Mouse (Mus musculus) cerebellum, adult (tissue): ENCODE data around the gene Zdhhc23.
A peak's percentile ranks its signal among the peaks of the same experiment; 100 is the strongest.

Experiments
- ATAC-seq: cut with Nextera tagmentation; 2 replicates; pipeline ENCODE4 v1.9.2; 2017; ENCODE audit warnings: mild to moderate bottlenecking, moderate library complexity, mixed read lengths; ENCODE audit not compliant: insufficient number of reproducible peaks, low FRiP score, low TSS enrichment

Gene Zdhhc23

DNA sequence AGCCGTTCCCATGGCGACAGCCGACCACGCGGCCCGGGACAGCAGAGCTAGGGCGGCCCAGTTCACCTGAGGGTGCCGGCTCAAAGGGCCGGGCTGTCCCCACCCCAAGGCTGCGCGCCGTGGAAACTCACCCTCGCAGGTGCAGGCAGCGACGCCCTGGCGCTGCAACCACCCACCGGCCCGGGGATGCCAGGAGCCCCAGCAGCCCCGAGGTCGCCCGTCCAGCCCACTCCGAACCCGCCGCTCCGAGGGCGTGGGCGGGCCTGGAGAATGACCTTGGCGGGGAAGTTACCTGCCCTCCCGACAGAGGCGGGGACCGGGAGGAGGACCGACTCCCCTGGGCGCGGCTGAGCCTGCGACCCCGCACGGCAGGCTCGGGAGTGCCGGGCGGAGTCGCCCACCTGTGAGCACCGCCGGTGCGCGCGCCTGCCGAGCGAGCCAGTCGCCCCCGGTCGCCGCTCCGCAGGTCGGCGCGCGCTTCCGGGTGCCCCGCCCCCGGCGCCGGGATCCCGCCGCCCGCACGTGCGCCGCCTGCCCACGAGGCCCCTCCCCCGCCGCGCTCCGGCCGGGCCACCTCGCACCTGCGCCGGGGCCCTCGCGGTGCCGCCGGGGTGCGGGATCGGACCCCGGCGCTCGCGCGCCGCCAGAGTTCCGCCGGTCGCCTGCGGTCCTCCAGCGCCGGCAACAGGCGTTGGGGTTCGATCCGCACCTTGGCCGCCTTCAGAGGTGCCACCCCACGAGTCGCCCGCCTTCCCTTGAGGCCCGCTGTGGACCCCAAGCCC is at the start of gene Zdhhc23:
Gene Zdhhc23, minus strand, starts transcription at position 464 of the 782 bp plus-strand sequence.
- peak; percentile 53 for ATAC-seq

DNA sequence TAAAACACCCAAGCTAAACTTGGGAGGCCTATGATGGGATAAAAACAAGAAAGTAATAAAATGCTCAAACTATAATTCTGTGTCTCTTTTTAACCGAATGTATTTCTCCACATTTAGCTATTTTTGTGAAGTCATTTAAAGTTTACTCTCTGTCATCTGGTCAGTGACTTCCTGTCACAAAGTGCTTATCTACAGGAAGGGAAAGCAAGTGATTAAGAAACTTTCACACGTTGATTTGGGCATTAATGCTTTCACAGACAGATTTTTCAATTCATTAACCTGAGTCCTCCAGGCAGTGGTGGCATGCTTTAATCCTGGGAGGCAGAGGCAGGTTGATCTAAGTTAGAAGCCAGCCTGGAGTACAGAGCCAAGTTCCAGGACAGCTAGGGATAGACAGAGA is 49.7 kb upstream of the Zdhhc23 start:
- ATAC-seq, result no peak

DNA sequence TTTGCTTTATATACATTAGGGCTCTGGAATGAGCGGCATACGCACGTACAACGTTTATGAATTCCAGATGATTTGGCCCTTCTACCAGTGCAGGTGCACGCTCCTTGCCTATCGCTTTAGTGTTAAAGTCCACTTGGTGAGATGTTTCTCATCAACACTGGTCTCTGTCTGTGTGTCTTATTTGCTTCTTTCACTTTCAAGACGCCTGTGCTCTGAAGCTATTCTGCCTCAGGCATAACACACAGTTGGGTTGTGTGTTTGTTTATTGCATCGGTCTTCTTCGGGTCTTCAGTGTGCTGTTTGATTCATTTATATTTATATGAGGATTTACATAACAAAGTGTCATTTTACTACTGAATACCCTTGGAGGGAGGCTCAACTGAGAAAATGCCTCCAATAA is 47.2 kb upstream of the Zdhhc23 start:
- ATAC-seq, result no peak

DNA sequence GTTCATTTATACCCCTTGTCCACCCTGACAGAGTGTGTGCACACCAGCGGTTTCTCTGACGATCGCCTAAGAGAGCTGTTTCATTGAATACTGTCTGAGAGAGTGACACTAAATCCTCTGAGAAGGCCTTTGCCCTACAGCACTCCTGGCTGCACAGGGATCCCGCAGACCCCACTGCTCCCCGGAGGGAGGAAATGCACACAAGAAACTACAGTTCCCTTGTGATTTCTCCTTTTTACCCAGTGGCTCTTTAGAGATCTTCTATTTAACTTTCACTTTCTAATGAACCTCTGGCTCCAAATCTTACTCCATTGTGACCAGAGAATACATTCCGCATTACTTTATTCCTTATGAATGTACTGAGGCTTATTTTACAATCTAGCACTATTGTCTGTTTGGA is 46.6 kb upstream of the Zdhhc23 start:
- ATAC-seq, result no peak

DNA sequence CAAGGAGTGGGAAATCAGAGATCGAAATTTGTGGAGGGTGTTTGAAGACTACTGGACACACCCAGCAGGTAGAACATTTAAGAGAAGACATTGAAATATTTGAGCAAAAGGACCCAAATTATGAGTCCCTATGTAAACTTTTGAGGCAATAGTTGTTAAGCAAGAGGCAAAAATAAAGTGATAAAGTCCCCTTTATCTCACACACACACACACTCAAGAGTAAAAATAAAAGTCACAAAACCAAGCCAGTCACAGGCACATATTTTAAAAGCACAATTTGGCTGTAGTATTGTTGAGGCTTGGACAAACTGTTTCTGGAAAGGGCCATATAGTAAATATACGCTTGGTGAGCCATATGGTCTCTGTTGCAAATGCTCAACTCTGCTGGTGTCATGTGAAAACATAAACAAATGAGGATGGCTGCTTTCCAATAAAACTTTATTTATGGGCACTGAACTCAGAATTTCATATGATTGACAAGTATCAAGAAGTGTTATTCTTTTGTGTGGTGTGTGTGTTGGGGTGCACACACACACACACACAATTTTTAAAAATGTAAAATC is 39.5 kb upstream of the Zdhhc23 start:
- no peak for ATAC-seq

DNA sequence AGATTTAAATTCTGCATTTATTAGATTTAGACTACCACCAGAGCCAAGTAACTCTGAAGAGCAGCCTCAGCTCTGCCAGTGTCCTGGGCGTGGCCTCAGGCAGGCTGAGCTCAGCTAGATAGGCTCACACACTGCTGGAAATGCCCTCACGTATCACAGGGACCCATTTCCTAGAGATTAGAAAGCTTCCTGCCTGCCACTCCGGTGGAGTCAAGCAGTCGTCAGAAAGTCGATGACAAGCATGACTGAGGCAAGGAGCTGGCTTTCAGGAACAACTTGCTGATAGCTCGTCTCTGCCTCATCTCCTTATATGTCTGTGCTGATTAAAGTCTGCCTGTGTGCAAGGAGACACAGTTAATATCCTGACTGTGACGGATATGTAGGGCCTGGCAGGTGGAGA is 38.8 kb upstream of the Zdhhc23 start:
- ATAC-seq, result no peak

DNA sequence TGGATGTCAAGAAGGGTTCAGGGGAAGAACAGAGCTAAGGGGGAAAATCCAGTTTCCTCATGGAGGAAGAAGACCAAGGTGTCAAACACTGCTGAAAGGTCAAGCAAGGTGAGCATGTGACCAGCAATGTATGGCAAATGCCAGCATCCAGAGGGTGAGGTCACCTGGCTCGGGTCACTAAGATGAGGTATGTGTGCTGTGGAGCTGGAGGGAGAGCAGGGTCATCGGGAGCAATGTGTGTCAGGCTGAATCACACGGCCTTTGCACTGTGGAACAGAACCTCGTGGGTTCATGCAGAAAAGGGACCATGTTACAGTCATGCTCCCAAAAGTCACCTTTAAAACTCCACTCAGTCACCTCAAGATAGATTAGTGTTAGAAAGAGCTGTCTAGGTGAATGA is 38.1 kb upstream of the Zdhhc23 start:
- ATAC-seq, result no peak

DNA sequence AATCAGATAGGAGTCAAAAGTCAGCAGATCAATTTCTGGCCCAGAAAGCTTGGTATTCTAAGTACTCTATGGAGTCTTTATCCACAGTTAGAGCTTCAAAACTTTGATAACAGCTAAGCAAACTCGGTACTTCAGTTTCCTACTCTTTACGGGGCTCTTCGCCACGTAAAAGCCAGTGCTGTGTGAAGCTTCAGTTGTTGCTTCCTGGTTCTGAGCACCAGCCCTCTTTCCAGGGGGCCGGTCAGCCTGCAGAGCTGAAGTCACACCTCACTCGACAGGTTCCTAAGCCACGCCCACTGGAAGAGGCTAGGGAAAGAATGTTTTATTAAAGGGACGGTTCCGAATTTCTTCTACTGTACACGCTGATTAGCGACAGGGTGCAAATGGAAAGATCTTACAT is 36.6 kb upstream of the Zdhhc23 start:
- no peak for ATAC-seq

DNA sequence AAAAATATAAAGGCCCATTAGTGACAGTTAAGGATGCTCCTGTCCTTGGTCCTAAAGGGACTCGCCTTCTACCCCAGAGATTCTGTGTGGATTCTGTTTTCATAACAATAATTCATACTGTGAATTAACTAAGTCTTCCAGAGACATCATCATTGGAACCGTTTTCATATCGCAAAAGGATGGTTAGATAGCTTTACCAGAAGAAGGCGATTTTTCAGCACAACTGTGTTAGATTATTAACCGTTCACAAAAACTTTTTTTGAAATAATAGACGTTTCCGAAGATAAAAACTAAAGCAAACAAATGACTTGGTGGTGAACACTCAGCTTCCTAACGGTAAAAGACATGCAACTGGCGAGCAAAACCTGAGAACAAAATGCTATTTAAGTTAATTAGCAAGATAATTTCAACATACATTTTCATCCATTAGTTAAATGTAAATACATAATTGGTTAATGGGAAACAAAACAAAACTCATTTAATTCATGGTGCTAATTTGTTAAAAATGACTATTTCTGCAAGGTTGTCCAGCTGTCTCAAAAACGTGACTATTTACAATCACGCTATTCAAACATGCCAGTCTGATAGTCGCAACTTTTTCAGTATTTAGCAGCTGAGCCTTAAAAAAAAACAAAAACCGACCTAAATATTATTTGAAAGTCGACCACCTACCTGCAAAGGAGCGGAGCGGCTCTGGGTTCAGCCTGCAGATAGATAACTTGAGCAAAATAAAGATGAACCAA is 36.0 kb upstream of the Zdhhc23 start:
- ATAC-seq, result no peak

DNA sequence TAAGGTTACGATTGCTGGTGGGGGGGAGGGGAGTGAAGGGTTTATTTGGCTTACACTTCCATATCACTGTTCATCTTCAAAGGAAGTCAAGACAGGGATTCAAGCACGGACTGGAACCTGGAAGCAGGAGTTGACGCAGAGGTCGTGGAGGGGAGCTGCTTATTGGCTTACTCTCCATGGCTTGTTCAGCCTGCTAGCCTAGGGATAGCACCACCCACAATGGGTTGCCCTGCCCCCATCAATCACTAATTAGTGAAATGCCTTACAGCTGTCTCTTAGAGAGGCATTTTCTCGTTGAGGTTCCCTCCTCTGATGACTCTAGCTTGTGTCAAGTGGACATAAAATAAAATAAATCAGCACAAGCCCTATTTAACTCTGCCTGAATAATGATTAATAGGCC is 31.4 kb upstream of the Zdhhc23 start:
- ATAC-seq, result no peak

DNA sequence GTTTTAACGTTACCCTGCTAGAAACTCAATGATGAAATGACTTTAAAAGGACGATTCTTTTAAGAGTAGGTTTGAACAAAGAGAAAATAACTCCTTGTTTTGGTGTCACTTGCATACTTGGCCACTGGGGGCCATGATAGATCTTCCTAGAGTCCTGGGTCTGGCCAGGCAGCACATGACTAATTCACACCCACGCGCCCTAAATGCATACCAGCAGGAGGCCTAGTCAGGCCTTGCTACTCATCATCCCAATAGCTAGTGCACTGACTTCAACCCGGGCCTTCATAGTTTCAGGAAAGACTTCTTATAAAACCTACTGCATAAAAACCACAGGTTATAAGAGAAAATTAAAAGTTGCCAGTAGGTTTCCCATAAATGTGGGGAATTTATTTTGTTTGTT is 22.5 kb upstream of the Zdhhc23 start:
- no peak for ATAC-seq

DNA sequence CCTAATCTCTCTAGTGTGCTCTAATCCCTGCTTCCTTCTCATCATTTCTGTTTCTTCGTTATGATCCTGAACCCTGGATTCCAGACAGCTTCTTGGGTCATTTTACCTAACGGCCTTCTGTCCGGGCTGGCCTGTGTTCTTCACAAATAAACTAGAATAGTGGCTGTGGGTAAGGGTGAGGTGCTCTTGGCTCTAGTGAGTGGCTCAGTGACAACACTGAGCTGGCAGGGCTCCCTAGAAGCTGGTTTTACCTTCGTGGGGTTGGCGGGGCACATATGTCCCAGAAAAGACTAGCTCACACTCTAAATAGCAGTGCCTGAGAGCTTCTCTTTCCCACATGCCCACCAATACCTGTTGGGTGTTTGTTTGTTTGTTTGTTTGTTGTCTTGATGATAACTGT is 19.9 kb upstream of the Zdhhc23 start:
- peak; percentile 77 for ATAC-seq

DNA sequence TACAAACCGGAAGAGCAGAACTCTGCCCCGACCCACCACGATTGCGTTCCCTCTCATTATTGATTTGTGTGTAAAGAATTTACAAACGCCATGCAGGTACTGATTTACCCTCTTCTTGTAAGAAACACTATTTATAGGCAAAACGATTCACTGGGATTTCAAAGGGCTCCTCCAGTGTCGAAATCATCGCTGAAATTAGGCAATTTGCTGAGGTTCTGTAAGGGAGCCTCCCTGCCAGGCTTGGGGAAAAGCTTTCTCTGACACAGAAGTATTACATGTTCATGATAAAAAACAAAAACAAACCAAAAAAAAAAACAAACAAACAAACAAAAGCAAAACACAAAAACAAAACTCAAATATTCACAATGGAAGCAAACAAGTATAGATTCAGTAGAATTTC is 19.5 kb upstream of the Zdhhc23 start:
- ATAC-seq, result no peak

DNA sequence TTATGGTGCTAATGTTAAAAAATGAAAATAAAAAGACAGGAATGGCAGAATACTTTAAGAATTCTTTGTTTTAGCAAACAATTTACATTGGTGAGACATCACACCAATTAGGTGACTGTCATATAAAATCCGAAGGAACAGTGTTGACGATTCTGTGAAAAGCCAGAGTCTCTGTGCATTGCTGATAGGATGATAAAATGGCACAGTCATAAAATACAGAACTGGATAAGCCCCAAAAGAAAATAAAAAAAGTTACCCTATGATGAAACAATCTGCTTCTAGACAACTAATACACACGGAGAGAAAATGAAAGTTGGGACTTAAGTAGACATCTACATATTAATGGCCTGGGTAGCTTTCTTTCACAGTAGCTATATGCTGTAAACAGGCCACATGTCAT is 15.0 kb upstream of the Zdhhc23 start:
- ATAC-seq, result no peak

DNA sequence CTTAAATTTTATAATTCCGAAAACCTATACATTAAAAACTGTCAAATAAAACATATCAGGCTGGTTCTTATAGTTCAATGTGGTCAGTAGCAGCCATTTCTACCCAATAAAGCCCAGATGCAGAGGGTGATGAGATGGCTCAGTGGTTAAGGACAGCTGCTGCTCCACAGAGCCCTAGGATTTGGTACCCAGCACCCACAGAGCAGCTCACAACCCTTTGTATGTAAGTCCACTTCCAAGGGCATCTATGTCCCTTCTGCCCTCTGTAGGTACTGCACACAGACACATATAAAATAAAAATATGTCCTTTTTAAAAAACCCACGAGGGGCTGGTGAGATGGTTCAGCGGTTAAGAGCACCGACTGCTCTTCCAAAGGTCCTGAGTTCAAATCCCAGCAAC is 6.7 kb upstream of the Zdhhc23 start:
- ATAC-seq, result no peak

DNA sequence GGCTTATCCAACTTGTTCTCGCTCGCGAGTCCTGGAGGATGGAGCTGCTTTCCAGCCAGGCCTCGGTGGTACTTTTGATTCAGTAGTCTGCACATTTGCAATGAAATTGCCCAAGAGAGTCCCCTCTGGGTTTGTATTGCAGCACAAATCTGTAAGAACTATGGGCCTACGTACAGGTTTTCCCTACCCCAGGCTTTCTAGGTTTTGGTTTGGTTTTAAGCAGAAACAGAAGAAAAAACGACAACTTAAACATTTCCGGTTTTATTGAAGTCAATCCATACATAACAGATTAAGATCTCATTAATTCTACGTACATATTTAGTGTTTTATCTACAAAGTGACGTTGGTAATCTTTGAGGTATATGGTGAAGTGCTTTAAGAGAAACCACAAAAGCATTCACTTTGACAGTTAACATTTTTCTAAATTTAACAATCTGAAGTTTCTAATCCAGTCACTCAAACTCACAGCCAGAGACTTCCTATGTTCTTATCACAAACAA is 569 bp upstream of the Zdhhc23 start:
- no peak for ATAC-seq

DNA sequence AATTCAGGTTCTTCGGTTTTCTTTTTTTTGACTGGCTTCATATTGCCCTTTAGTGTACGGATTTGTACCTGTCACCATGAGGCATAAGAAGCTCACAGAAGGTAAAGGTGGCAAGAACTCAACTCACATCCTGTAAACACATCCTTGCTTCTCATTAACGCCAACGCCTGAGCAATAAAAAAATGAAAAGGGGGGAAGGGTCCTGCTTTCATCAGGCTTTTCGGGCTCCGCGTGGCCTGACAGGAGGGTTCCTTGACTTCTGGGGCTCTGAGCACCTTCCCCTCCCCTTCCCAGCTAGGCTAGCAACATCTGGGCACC is 622 bp downstream of the Zdhhc23 start:
- ATAC-seq, result 0 out of 2 replicates have a peak, but pooled peaks have one; percentile 8

DNA sequence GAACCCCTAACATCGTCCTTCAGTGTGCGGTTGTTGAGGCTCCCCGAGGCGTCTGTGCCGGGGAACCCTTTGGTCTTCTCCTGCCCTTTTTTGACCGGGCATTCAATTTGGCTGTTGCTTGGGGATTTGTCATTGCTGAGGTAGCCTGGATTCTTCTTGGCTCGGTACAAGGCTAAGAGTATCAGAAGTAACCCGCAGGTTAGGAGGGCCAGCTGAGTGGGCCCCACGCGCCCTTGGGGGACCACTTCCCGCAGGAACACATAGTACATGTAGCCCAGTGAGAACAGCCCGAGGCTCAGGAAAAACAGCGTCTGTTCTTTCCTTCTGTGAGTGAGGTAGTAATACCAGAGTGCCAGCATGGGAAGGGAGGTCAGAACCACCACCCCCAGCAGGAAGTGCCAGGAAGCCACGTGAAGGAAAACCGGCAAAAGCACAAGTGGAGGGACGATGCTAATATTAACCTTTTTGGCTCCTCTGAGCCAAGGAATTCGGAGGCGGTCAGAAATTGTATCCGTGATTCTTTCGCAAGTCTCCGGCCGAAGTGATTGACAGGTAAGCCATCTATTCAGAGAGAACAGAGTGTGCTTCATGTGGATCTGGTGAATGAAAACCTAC is 5.9 kb downstream of the Zdhhc23 start:
- ATAC-seq, result no peak

DNA sequence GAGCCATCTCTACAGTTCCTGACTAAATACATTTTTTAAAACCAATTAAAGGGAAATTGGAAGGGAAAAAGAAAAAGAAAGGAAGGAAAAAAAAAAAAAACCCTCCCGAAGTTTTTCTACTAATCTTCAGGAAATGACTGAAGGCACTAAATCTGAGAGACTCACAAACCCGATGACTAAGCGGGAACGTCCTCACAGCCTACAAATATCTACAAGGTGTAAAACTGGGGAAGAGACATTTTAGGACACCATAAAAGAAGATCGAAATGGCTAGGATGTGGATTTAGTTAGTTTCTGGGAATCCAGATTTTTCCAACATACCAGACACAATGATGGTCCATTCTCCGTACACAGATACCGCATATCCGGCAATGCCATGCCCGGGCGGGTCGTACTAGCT is 6.4 kb downstream of the Zdhhc23 start:
- no peak for ATAC-seq

DNA sequence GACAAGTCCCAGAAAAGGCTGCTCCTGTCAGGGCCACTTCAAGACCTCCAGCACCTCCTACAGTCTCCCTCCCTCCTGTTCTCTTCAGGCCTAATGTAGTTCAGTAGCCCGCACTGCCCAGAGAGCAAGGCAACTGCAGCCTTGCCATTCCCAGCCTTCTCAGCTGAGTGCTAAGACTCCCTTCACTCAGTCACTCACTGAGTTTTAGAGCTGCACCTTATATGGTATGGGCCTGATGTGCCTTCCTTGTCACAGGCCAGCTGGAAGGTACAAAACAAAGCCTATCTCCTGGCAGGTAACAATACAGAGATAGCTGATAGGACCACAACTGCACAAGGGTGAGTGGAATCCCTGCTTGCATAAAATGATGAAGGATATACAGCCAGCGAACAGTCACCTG is 7.2 kb downstream of the Zdhhc23 start:
- ATAC-seq, result no peak

DNA sequence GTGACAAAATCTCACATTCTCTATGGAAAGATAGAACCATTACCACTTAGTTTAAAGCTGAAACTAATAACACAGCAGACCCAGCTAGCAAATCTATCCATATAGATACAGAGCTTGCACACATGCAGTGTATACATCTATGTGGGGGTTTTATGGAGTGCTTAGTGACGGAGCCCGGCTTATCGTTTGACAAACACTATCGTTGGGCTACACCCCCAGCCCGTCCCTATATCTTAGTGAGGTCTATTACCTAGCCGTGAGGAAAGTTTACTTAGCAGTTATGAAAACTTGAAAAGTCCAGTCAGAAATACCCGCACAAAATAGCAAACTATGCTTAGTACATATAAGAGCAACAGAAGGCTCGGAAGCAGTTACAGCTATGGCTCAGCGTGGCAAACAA is 7.8 kb downstream of the Zdhhc23 start:
- ATAC-seq, result no peak
